Mouse (Mus musculus): ENCODE measurements at regions not wholly inside any gene's neighbourhood (a gene's known extent, or its start where the extent isn't known, plus 50 kb on each side); places are given as distances from the start of the nearest gene placed in this dataset.

DNA sequence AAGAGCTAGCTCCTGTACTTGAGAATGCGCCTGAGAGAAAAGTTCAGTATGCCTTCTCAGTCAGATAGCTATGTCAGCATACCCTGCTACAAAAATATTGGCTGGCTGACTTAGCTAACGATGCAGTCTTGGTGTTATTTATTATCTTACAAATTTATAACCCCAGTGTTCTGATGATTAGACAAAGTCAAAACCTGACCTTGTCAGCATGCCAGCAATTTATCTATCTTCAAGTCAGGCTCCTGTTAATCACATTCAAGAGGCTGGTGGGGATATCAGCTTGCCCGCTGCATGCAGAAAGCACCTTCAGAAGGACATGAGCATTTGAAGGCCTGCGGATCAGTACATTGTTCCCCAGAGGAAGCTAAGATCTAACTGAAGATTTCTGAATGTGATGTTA is 146.0 kb upstream of the Plxnc1 start:
- Histone ChIP-seq H3K4me3 (no peak overlapping the region), H3K27me3 (ENCODE audit: control insufficient read depth, insufficient read depth, low read length) (no peaks in the 10 kb centered on the region), H3K79me2 (replicated peaks; ENCODE audit: control insufficient read depth, insufficient read depth, low read length) (no peaks in the 10 kb centered on the region), H3K36me3 (ENCODE audit: control insufficient read depth, insufficient read depth, low read length) (no peaks in the 10 kb centered on the region), H3K9ac (ENCODE audit: low read depth, low read length) (no peak overlapping the region), H3K27ac (no peak overlapping the region), H3K4me1 (ENCODE audit: control insufficient read depth, insufficient read depth, low read length) (peaks cover 2% of the 10 kb centered on the region)
- intact Hi-C loops (cut with DNase I): no loop called here
- no peak for DNase-seq
- 88% methylated on average over 4 of the region's 4 CpGs for WGBS
- TF ChIP-seq POLR2A (IDR thresholded peaks at IDR 0.05; ENCODE audit: insufficient read depth, low read depth, low read length) (no peak), EP300 (IDR thresholded peaks at IDR 0.05; ENCODE audit: insufficient read depth, low read depth, low read length) (no peak), CTCF (IDR thresholded peaks at IDR 0.05) (no peak)

DNA sequence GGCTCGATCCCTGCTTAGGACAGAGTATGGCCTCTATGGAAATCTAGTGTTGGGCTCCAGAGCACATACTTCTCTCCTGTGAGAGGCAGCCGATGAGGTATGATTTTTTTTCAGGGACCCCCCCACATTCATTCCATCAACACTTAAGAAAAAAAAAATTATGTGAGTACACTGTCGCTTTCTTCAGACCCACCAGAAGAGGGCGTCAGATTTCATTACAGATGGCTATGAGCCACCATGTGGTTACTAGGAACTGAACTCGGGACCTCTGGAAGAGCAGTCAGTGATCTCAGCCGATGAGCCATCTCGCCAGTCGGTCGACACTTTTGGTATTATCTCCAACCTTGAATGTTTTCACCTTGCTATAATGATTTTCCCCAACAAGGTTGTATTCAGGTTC is 145.4 kb upstream of the Plxnc1 start:
- TF ChIP-seq EP300 (IDR thresholded peaks at IDR 0.05; ENCODE audit: insufficient read depth, low read depth, low read length) (no peak), CTCF (IDR thresholded peaks at IDR 0.05) (peak; percentile 28)

DNA sequence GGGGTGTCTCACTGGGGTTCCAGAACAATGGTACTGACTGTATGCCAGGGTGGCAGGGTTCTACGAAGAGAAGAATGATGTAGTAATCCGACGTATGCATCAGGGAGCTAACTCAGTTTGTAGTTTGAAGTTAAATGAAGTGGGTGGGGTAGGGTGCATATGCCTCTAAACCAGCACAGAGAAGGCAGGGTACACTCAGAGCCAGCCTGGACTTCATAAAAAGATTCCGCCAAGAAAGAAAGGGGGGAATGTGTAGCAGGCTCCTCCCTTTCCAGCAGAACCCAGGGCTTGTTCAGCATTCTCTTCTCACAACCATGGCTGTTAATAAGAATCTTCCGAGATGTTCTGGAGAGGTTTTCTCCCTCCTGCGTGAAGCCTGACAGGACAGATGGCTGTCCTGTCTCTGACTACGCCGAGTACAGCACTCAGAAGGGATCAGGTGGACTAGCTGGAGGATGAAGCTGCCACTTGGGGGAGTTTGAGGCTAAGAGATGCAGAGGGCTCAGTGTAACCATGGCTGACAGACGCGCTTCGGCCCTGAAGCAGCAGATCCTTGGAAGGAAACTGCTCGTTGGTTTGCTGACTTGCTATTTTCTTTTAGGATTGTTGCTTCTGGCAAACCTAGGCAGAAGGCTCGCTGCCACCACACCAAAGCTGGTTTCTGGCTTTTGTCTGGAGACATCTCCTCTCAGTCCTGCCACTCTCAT is 143.4 kb upstream of the Plxnc1 start:
- 38% methylated on average over 13 of the region's 13 CpGs for WGBS
- TF ChIP-seq CTCF (IDR thresholded peaks at IDR 0.05): peak; percentile 80
- peak; percentile 84; the same call in 1 of the 2 replicates for TF ChIP-seq EP300 (IDR thresholded peaks at IDR 0.05; ENCODE audit: insufficient read depth, low read depth, low read length)
- no peak for TF ChIP-seq POLR2A (IDR thresholded peaks at IDR 0.05; ENCODE audit: insufficient read depth, low read depth, low read length)
- peak; percentile 54 to 69 for DNase-seq
- no peak overlapping the region for H3K4me3 ChIP-seq
- intact Hi-C loops (cut with DNase I): loop anchor here (1.0 to 2.0 kb wide), 3 partner anchors 95 to 388 kb away; no protein-coding TSS in a partner anchor
- H3K9ac ChIP-seq (ENCODE audit: low read depth, low read length): no peak overlapping the region
- H3K27me3 ChIP-seq (ENCODE audit: control insufficient read depth, insufficient read depth, low read length): no peaks in the 10 kb centered on the region
- H3K27ac ChIP-seq: no peak overlapping the region
- no peaks in the 10 kb centered on the region for H3K79me2 ChIP-seq (replicated peaks; ENCODE audit: control insufficient read depth, insufficient read depth, low read length)
- H3K36me3 ChIP-seq (ENCODE audit: control insufficient read depth, insufficient read depth, low read length): no peaks in the 10 kb centered on the region
- peaks cover 2% of the 10 kb centered on the region for H3K4me1 ChIP-seq (ENCODE audit: control insufficient read depth, insufficient read depth, low read length)

More for the DNA sequence above, 145.4 kb upstream of the Plxnc1 start:
- Histone ChIP-seq H3K4me1 (ENCODE audit: control insufficient read depth, insufficient read depth, low read length) (peaks cover 2% of the 10 kb centered on the region), H3K79me2 (replicated peaks; ENCODE audit: control insufficient read depth, insufficient read depth, low read length) (no peaks in the 10 kb centered on the region), H3K36me3 (ENCODE audit: control insufficient read depth, insufficient read depth, low read length) (no peaks in the 10 kb centered on the region), H3K27me3 (ENCODE audit: control insufficient read depth, insufficient read depth, low read length) (no peaks in the 10 kb centered on the region), H3K27ac (no peak overlapping the region), H3K9ac (ENCODE audit: low read depth, low read length) (no peak overlapping the region), H3K4me3 (no peak overlapping the region)
- no peak for DNase-seq
- WGBS: 89% methylated on average over 9 of the region's 9 CpGs
- intact Hi-C loops (cut with DNase I): no loop called here

GRCm38 (mm10) chr10:95086755-95087154 is 142.1 kb upstream of the Plxnc1 start:
- H3K27me3 ChIP-seq (ENCODE audit: control insufficient read depth, insufficient read depth, low read length): no peaks in the 10 kb centered on the region
- H3K4me3 ChIP-seq: no peak overlapping the region
- H3K27ac ChIP-seq: no peak overlapping the region
- DNase-seq: no peak
- no peak overlapping the region for H3K9ac ChIP-seq (ENCODE audit: low read depth, low read length)
- H3K79me2 ChIP-seq (replicated peaks; ENCODE audit: control insufficient read depth, insufficient read depth, low read length): no peaks in the 10 kb centered on the region
- H3K36me3 ChIP-seq (ENCODE audit: control insufficient read depth, insufficient read depth, low read length): no peaks in the 10 kb centered on the region
- TF ChIP-seq CTCF (IDR thresholded peaks at IDR 0.05) (no peak), EP300 (IDR thresholded peaks at IDR 0.05; ENCODE audit: insufficient read depth, low read depth, low read length) (no peak), POLR2A (IDR thresholded peaks at IDR 0.05; ENCODE audit: insufficient read depth, low read depth, low read length) (no peak)
- WGBS: 60% methylated on average over 4 of the region's 4 CpGs
- intact Hi-C loops (cut with DNase I): no loop called here
- peaks cover 2% of the 10 kb centered on the region for H3K4me1 ChIP-seq (ENCODE audit: control insufficient read depth, insufficient read depth, low read length)

DNA sequence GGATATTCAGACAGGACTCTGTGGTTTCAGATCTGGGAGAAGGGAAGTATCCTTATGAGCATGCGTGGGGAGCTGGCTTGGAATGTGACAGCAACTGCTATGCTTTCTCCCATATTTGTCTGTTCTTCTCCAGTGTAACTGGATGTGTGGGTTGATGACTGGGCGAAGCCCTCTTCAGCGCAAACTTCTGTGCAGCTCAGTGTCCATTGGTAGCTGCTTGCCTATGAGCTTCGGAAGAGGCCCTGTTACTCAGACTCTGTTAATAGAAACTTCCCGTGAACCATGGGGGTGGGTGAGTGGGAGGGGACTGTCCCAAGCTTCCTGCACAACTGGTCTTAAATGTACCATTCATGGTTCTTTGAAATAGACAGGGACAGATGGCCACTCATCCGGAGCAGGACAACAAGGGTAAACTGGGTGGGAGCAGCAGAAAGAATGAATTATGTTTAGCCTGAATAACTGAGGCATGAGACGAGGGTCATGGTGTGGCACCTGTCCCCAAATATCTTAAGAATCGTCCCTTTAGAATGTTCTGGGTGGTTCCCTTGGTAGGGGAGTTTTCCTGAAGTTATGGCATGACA is 141.1 kb upstream of the Plxnc1 start:
- 78% methylated on average over 8 of the region's 8 CpGs for WGBS
- Histone ChIP-seq H3K36me3 (ENCODE audit: control insufficient read depth, insufficient read depth, low read length) (no peaks in the 10 kb centered on the region), H3K9ac (ENCODE audit: low read depth, low read length) (no peak overlapping the region), H3K27me3 (ENCODE audit: control insufficient read depth, insufficient read depth, low read length) (no peaks in the 10 kb centered on the region), H3K27ac (no peak overlapping the region), H3K79me2 (replicated peaks; ENCODE audit: control insufficient read depth, insufficient read depth, low read length) (no peaks in the 10 kb centered on the region), H3K4me1 (ENCODE audit: control insufficient read depth, insufficient read depth, low read length) (peaks cover 2% of the 10 kb centered on the region), H3K4me3 (no peak overlapping the region)
- TF ChIP-seq CTCF (IDR thresholded peaks at IDR 0.05) (no peak), EP300 (IDR thresholded peaks at IDR 0.05; ENCODE audit: insufficient read depth, low read depth, low read length) (no peak), POLR2A (IDR thresholded peaks at IDR 0.05; ENCODE audit: insufficient read depth, low read depth, low read length) (no peak)
- intact Hi-C loops (cut with DNase I): no loop called here
- DNase-seq: no peak
